Mouse (Mus musculus) stomach, postnatal 0 days (tissue): ENCODE results near the gene Il33.

Experiments used
- CTCF ChIP-seq: IDR thresholded peaks from 2 replicates; pipeline ENCODE4 v1.5.1; 2016; ENCODE audit warnings: antibody characterized with exemption, low read depth, mild to moderate bottlenecking, moderate library complexity
- EP300 ChIP-seq: optimal IDR thresholded peaks from 2 replicates; pipeline ENCODE3; 2016; ENCODE audit warnings: antibody characterized with exemption

GRCm38 (mm10) chr19:29944426-29944825, 19.5 kb downstream of the Il33 start:
- TF ChIP-seq CTCF (no peak), EP300 (no peak)
